Mouse (Mus musculus): ENCODE results near the gene Atg16l1. TPM values are rescaled to one million over a fixed set of nuclear protein-coding genes. Genes with fewer than 3 reads are reported as not detected.

The Atg16l1 gene
- polyA plus RNA-seq, 1 experiment from 2014 or later, result 37.8 TPM

- no peaks in the 10 kb centered on the region for H3K36me3 ChIP-seq (ENCODE audit: control insufficient read depth, insufficient read depth, low read length)
- DNase-seq (ENCODE audit: low spot score) (peak; percentile 8), ATAC-seq (ENCODE audit: low FRiP score) (no peak)
- H3K27me3 ChIP-seq (ENCODE audit: control insufficient read depth, insufficient read depth, low read length), result no peaks in the 10 kb centered on the region
- H3K9me3 ChIP-seq (ENCODE audit: control insufficient read depth, low read length), result no peaks in the 10 kb centered on the region
- H3K4me2 ChIP-seq (replicated peaks; ENCODE audit: low read depth, low read length), result no peak overlapping the region
- H3K4me1 ChIP-seq (replicated peaks; ENCODE audit: control insufficient read depth, insufficient read depth, low read length), result no peaks in the 10 kb centered on the region
- no peak overlapping the region for H3K27ac ChIP-seq (ENCODE audit: low read depth, low read length)
- H3K9ac ChIP-seq (ENCODE audit: low read depth, low read length), result no peak overlapping the region
- H3K4me3 ChIP-seq (ENCODE audit: low read depth, low read length), result no peak overlapping the region
- 42% methylated on average over 7 of the region's 7 CpGs for WGBS
Measured at GRCm38 (mm10) chr1:87828926-87829580, 73.4 kb downstream of the Atg16l1 start.

GRCm38 (mm10) chr1:87829621-87830211, 74.0 kb downstream of the Atg16l1 start:
- Histone ChIP-seq H3K4me1 (replicated peaks; ENCODE audit: control insufficient read depth, insufficient read depth, low read length) (no peaks in the 10 kb centered on the region), H3K9me3 (ENCODE audit: control insufficient read depth, low read length) (no peaks in the 10 kb centered on the region), H3K4me2 (replicated peaks; ENCODE audit: low read depth, low read length) (no peak overlapping the region), H3K27ac (ENCODE audit: low read depth, low read length) (no peak overlapping the region), H3K27me3 (ENCODE audit: control insufficient read depth, insufficient read depth, low read length) (no peaks in the 10 kb centered on the region), H3K36me3 (ENCODE audit: control insufficient read depth, insufficient read depth, low read length) (no peaks in the 10 kb centered on the region), H3K4me3 (ENCODE audit: low read depth, low read length) (no peak overlapping the region), H3K9ac (ENCODE audit: low read depth, low read length) (no peak overlapping the region)
- WGBS, result 64% methylated on average over 6 of the region's 6 CpGs
- ATAC-seq (ENCODE audit: low FRiP score), result no peak
- no peak for DNase-seq (ENCODE audit: low spot score)

DNA sequence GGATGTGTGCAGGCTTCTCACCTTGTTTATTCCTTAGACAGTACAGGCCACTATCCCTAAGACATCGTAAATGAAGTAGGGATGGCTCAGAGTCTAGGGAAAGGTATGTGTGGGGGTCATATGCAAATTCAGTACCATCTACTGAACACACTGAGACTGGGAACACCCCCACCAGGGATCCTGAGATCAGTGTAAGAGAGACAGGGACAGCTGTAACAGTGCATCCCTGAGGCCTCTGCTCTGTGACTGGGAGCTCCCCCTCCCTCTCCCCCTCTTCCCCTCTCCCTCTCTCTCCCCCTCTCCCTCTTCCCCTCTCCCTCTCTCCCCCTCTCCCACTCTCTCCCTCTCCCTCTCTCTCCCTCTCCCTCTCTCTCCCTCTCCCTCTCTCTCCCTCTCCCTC, 80.8 kb downstream of the Atg16l1 start:
- no peak for ATAC-seq (ENCODE audit: low FRiP score)
- no peaks in the 10 kb centered on the region for H3K27me3 ChIP-seq (ENCODE audit: control insufficient read depth, insufficient read depth, low read length)
- H3K4me1 ChIP-seq (replicated peaks; ENCODE audit: control insufficient read depth, insufficient read depth, low read length), result no peaks in the 10 kb centered on the region
- H3K27ac ChIP-seq (ENCODE audit: low read depth, low read length), result no peak overlapping the region
- H3K9me3 ChIP-seq (ENCODE audit: control insufficient read depth, low read length), result no peaks in the 10 kb centered on the region
- 74% methylated on average over 1 of the region's 1 CpGs for WGBS
- H3K4me2 ChIP-seq (replicated peaks; ENCODE audit: low read depth, low read length), result no peak overlapping the region
- H3K4me3 ChIP-seq (ENCODE audit: low read depth, low read length), result no peak overlapping the region
- DNase-seq (ENCODE audit: low spot score), result no peak
- H3K9ac ChIP-seq (ENCODE audit: low read depth, low read length), result no peak overlapping the region
- H3K36me3 ChIP-seq (ENCODE audit: control insufficient read depth, insufficient read depth, low read length), result no peaks in the 10 kb centered on the region

GRCm38 (mm10) chr1:87837018-87837417, 81.3 kb downstream of the Atg16l1 start:
- no peaks in the 10 kb centered on the region for H3K9me3 ChIP-seq (ENCODE audit: control insufficient read depth, low read length)
- no peak overlapping the region for H3K9ac ChIP-seq (ENCODE audit: low read depth, low read length)
- no peak overlapping the region for H3K4me3 ChIP-seq (ENCODE audit: low read depth, low read length)
- no peak overlapping the region for H3K27ac ChIP-seq (ENCODE audit: low read depth, low read length)
- H3K36me3 ChIP-seq (ENCODE audit: control insufficient read depth, insufficient read depth, low read length), result no peaks in the 10 kb centered on the region
- H3K4me2 ChIP-seq (replicated peaks; ENCODE audit: low read depth, low read length), result no peak overlapping the region
- WGBS, result 43% methylated on average over 5 of the region's 5 CpGs
- no peaks in the 10 kb centered on the region for H3K27me3 ChIP-seq (ENCODE audit: control insufficient read depth, insufficient read depth, low read length)
- H3K4me1 ChIP-seq (replicated peaks; ENCODE audit: control insufficient read depth, insufficient read depth, low read length), result no peaks in the 10 kb centered on the region
- DNase-seq (ENCODE audit: low spot score) (no peak), ATAC-seq (ENCODE audit: low FRiP score) (no peak)

DNA sequence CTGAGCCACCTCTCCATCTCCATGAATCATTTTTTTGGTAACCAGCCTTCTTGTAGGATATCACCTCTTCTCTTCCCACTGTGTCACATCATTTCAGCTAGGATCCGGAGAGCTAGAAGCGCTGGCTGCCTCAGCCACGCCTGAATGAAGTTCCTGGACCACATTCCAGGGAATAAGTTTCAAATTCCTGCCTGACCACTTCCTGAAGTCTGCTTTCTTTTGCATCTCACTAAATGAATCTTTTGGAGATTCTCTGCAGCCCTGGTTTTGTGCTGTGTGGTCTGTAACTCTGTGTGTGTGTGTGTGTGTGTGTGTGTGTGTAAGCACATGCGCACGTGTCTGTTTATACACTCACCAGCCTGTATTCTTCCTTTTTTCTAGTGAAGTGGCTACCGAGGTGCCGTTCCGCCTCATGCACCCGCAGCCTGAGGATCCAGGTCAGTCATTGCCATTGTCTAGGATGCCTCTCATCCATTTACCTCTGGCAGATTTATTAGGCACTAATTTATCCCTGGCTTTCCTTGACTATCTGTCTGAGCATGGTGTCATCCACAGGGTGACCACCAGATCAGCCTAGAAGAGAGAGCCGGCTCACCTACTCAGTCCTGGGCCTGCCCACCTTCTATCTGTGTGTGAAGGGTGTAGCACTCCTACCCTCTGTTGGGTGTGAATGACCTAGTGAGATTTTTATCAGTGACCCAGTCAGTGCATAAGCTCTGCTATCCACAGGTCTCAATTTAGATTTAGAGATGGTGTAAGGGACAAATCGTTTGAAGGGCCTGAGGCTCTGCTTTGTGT, 84.9 kb downstream of the Atg16l1 start:
- Histone ChIP-seq H3K4me1 (replicated peaks; ENCODE audit: control insufficient read depth, insufficient read depth, low read length) (no peaks in the 10 kb centered on the region), H3K4me3 (ENCODE audit: low read depth, low read length) (no peak overlapping the region), H3K36me3 (ENCODE audit: control insufficient read depth, insufficient read depth, low read length) (no peaks in the 10 kb centered on the region), H3K9me3 (ENCODE audit: control insufficient read depth, low read length) (no peaks in the 10 kb centered on the region), H3K9ac (ENCODE audit: low read depth, low read length) (no peak overlapping the region), H3K4me2 (replicated peaks; ENCODE audit: low read depth, low read length) (no peak overlapping the region), H3K27ac (ENCODE audit: low read depth, low read length) (no peak overlapping the region), H3K27me3 (ENCODE audit: control insufficient read depth, insufficient read depth, low read length) (no peaks in the 10 kb centered on the region)
- no peak for DNase-seq (ENCODE audit: low spot score)
- ATAC-seq (ENCODE audit: low FRiP score), result no peak
- 82% methylated on average over 11 of the region's 11 CpGs for WGBS

Other genes with a start within 250 kb of the Atg16l1 start
- gene Neu2, start 246.0 kb upstream of the Atg16l1 start, polyA plus RNA-seq (2014; fragmentation: Nextera tagmentation; extraction: Ambion mirVana), result not detected in 2 replicates
- 2.3 and 2.9 TPM in 2 replicates for gene Ngef, start 182.0 kb upstream of the Atg16l1 start, polyA plus RNA-seq (2014; fragmentation: Nextera tagmentation; extraction: Ambion mirVana)
- gene Inpp5d, start 135.6 kb upstream of the Atg16l1 start, polyA plus RNA-seq (2014; fragmentation: Nextera tagmentation; extraction: Ambion mirVana), result 3.7 and 4.2 TPM in 2 replicates
- 1.8 and 2.6 TPM in 2 replicates for gene Sag, start 47.8 kb downstream of the Atg16l1 start, polyA plus RNA-seq (2014; fragmentation: Nextera tagmentation; extraction: Ambion mirVana)
- gene Dgkd, start 97.4 kb downstream of the Atg16l1 start, polyA plus RNA-seq (2014; fragmentation: Nextera tagmentation; extraction: Ambion mirVana), result 28.3 and 30.8 TPM in 2 replicates

All from hindbrain, embryonic 11.5 days (tissue).